In genomic region chr10:91713529-91713928, GRCm38 (mm10) we compare ENCODE assay signal across 27 mouse cellular contexts.
"Had no signal": no experiment of that assay in that cellular context is flagged by ENCODE, and none has a peak within 500 bp of the region (broad histone marks: within the 10 kb centered on the region; RNA-seq: fewer than 3 reads in every experiment).

No protein-coding gene starts in this region.

- H3K27me3 ChIP-seq: heart, embryonic 12.5 days; hindbrain, embryonic 12.5 days; intestine, embryonic 15.5 days; limb, embryonic 12.5 days had no signal

- H3K4me1 ChIP-seq: heart, embryonic 10.5 days; heart, embryonic 12.5 days; intestine, embryonic 15.5 days; limb, embryonic 12.5 days had no signal

- H3K4me2 ChIP-seq: heart, embryonic 12.5 days; hindbrain, embryonic 12.5 days; hindbrain, embryonic 14.5 days; intestine, embryonic 15.5 days; limb, embryonic 12.5 days; liver, embryonic 11.5 days had no signal

- ATAC-seq: hindbrain, embryonic 16.5 days; inflammation-experienced regulatory T-cells, adult 6 months; intestine, embryonic 15.5 days; intestine, postnatal 0 days had no signal

- H3K36me3 ChIP-seq: heart, embryonic 10.5 days; heart, embryonic 12.5 days; hindbrain, embryonic 10.5 days; hindbrain, embryonic 12.5 days; intestine, embryonic 15.5 days; limb, embryonic 10.5 days; limb, embryonic 12.5 days had no signal

- DNase-seq: gastrocnemius, adult 2 months; gastrocnemius, postnatal 14 days; gastrocnemius, postnatal 36 days; heart, adult 11 months; heart, adult 2 months; heart, postnatal 10 days; heart, postnatal 4 days; kidney, adult 18-20 months; kidney, adult 8-10 months; kidney, postnatal 10 days; kidney, postnatal 25 days; kidney, postnatal 4 days; liver had no signal

- H3K9me3 ChIP-seq: heart, embryonic 10.5 days; heart, embryonic 12.5 days; hindbrain, embryonic 10.5 days; hindbrain, embryonic 12.5 days; intestine, embryonic 15.5 days; limb, embryonic 10.5 days; limb, embryonic 12.5 days had no signal

- H3K9ac ChIP-seq: heart, embryonic 12.5 days; hindbrain, embryonic 12.5 days; hindbrain, embryonic 14.5 days; intestine, embryonic 15.5 days; limb, embryonic 12.5 days had no signal

- H3K4me3 ChIP-seq: gastrocnemius, adult 2 months; heart, adult 2 months; heart, embryonic 10.5 days; heart, embryonic 12.5 days; hindbrain, embryonic 10.5 days; hindbrain, embryonic 12.5 days; intestine, embryonic 15.5 days; layer of hippocampus, adult 2 months; left cerebral cortex, adult 2 months; limb, embryonic 10.5 days; limb, embryonic 12.5 days had no signal

- H3K27ac ChIP-seq: gastrocnemius, adult 2 months; heart, adult 2 months; heart, embryonic 10.5 days; hindbrain, embryonic 10.5 days; hindbrain, embryonic 12.5 days; hindbrain, embryonic 14.5 days; intestine, embryonic 15.5 days; layer of hippocampus, adult 2 months; left cerebral cortex, adult 2 months; limb, embryonic 10.5 days; limb, embryonic 12.5 days had no signal
